Mouse (Mus musculus) lung, postnatal 0 days (tissue): ENCODE data around the gene Lbr. TPM values are rescaled to one million over a fixed set of nuclear protein-coding genes. Genes with fewer than 3 reads are reported as not detected.

Experiments used
- ATAC-seq: fragments of 200-750 bp; cut with Nextera tagmentation; 2 replicates; pipeline ENCODE4 v1.8.0; 2017; ENCODE audit warnings: moderate library complexity
- DNase-seq: peaks from one replicate; pipeline ENCODE4 v3.0.0-alpha.2; 2016; ENCODE audit warnings: low spot score
- H3K27ac ChIP-seq: fragments of 300-500 bp; sonication (generic); 2 replicates; pipeline ENCODE4 v1.5.1; 2014; ENCODE audit warnings: antibody characterized with exemption, mild to moderate bottlenecking, low read length, mixed read lengths
- H3K27me3 ChIP-seq: fragments of 300-500 bp; sonication (generic); replicated peaks from 2 replicates; pipeline ENCODE4 v1.6.1; 2014; ENCODE audit warnings: low read length, mixed read lengths; ENCODE audit not compliant: insufficient read depth
- H3K36me3 ChIP-seq: fragments of 300-500 bp; sonication (generic); 2 replicates; pipeline ENCODE4 v1.6.1; 2014; ENCODE audit warnings: low read length, mixed read lengths; ENCODE audit not compliant: insufficient read depth
- H3K4me1 ChIP-seq: fragments of 300-500 bp; sonication (generic); 2 replicates; pipeline ENCODE4 v1.6.1; 2014; ENCODE audit warnings: antibody characterized with exemption, low read depth, low read length, mixed read lengths; ENCODE audit not compliant: insufficient read depth
- H3K4me2 ChIP-seq: fragments of 300-500 bp; sonication (generic); replicated peaks from 2 replicates; pipeline ENCODE4 v1.6.1; 2014; ENCODE audit warnings: low read depth, mild to moderate bottlenecking, low read length, moderate library complexity, mixed read lengths
- H3K4me3 ChIP-seq: fragments of 300-500 bp; sonication (generic); 2 replicates; pipeline ENCODE4 v1.5.1; 2014; ENCODE audit warnings: low read depth, low read length
- H3K9ac ChIP-seq: fragments of 300-500 bp; sonication (generic); replicated peaks from 2 replicates; pipeline ENCODE4 v1.6.1; 2014; ENCODE audit warnings: low read depth, mild to moderate bottlenecking
- H3K9me3 ChIP-seq: fragments of 300-500 bp; sonication (generic); 2 replicates; pipeline ENCODE4 v1.6.1; 2016; ENCODE audit warnings: low read length, mixed read lengths
- CTCF ChIP-seq: IDR thresholded peaks from 2 replicates; pipeline ENCODE4 v1.5.1; 2016; ENCODE audit warnings: antibody characterized with exemption, mild to moderate bottlenecking
- EP300 ChIP-seq: IDR thresholded peaks from 2 replicates; pipeline ENCODE4 v1.6.1; 2016; ENCODE audit warnings: antibody characterized with exemption, mild to moderate bottlenecking, control low read depth
- WGBS: fragments of 180-500 bp; shearing (Covaris S2); extraction: QIAGEN DNeasy Blood & Tissue Kit; methylation state at CpG from one replicate; pipeline ENCODE4 v1.1.7; 2014; 5-methylcytosine and 5-hydroxymethylcytosine counted together
- polyA plus RNA-seq: library from polyadenylated mRNA; unstranded; fragments of >200 nt; fragmentation: Nextera tagmentation; extraction: Ambion mirVana; gene quantifications from 2 replicates; pipeline ENCODE4 v1.2.1, GENCODE M21; 2015

The Lbr gene
- polyA plus RNA-seq = 51.7 and 54.3 TPM in 2 replicates

DNA sequence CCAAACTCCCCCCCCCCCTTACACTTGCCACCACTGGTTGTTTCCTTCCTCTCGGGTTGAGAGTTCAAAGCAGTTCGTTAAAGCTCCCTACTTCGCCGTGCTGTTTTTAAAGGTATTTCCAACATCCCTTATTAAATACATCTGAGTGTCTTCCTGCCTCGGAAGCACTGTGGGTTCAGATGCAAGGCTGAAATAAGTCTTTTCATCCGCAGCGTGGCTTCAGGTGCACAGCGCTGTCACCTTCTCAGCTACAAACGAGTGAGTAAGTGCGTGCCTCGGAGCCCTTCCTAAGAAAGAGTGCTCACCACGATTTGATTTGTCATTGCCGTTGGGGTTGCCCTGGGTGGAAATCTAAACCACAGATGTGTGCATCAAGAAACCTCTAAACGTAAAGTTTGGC lies at the start of gene Lbr:
TSS of gene Lbr (minus strand) at position 266 of the 400 bp plus-strand sequence.
- H3K4me3 ChIP-seq = peak within 1 kb of the TSS; percentile 85
- H3K4me2 ChIP-seq = peak within 1 kb of the TSS; percentile 88
- H3K9me3 ChIP-seq = no peaks in the 10 kb centered on the region
- H3K27ac ChIP-seq = peak within 1 kb of the TSS; percentile 99
- ATAC-seq = no peak
- H3K36me3 ChIP-seq = no peaks in the 10 kb centered on the region
- peaks cover 18% of the 10 kb centered on the region; the same call in 1 of the 2 replicates for H3K4me1 ChIP-seq
- DNase-seq = peak; percentile 37
- under 1% methylated on average over 14 of the region's 14 CpGs for WGBS
- TF ChIP-seq EP300 (no peak), CTCF (no peak)
- no peaks in the 10 kb centered on the region for H3K27me3 ChIP-seq
- peak within 1 kb of the TSS; percentile 92 for H3K9ac ChIP-seq

DNA sequence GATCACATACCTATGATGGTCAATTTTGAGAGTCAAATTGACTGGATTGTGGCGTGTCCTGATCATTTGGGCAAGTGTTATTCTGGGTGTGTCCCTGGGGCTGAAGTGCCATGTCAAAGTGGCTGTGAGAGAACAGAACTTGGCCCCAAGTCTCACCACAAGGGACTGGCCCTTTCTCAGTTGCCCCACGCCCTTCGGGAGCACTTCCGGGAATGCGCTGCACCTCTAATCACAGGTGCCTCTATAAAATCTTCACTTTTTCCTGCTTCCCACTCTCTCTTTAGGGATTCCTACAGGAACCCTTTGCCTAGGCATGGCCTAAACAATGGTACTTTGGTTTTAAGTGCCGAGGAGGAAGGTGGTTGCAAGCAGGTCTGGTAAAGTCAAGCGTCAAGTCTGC lies 46.8 kb upstream of the Lbr start:
- H3K9me3 ChIP-seq = no peaks in the 10 kb centered on the region
- ATAC-seq (no peak), DNase-seq (no peak)
- H3K36me3 ChIP-seq = no peaks in the 10 kb centered on the region
- no peak overlapping the region for H3K4me2 ChIP-seq
- no peaks in the 10 kb centered on the region for H3K4me1 ChIP-seq
- H3K9ac ChIP-seq = no peak overlapping the region
- TF ChIP-seq EP300 (no peak), CTCF (no peak)
- no peaks in the 10 kb centered on the region for H3K27me3 ChIP-seq
- WGBS = 63% methylated on average over 7 of the region's 7 CpGs
- no peak overlapping the region for H3K27ac ChIP-seq
- H3K4me3 ChIP-seq = no peak overlapping the region

DNA sequence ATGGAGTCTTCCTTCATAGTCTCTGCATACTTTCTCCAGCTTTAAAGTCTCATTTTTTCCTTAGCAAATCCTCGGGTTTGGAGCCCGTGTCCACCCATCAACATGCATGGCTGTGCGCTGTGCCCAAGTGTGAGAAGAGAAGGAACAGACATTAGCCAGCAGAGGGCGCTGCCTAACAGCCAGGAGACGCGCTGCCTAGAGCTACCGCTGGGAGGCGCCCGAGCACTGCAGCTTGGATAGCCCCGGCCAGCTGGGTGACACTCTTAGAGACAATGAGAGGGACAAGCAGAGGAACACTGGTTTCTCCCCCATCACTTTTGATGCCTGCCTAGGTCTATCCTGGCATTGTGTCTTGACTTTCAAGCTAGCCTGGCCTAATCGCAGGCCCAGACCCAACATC lies 46.0 kb upstream of the Lbr start:
- H3K27me3 ChIP-seq = no peaks in the 10 kb centered on the region
- 3% methylated on average over 11 of the region's 11 CpGs for WGBS
- no peaks in the 10 kb centered on the region for H3K36me3 ChIP-seq
- H3K4me1 ChIP-seq = no peaks in the 10 kb centered on the region
- H3K4me2 ChIP-seq = no peak overlapping the region
- H3K9me3 ChIP-seq = no peaks in the 10 kb centered on the region
- H3K27ac ChIP-seq = no peak overlapping the region
- no peak overlapping the region for H3K4me3 ChIP-seq
- peak; percentile 84 for ATAC-seq
- TF ChIP-seq EP300 = no peak
- peak; percentile 100 for TF ChIP-seq CTCF
- H3K9ac ChIP-seq = no peak overlapping the region
- DNase-seq = peak; percentile 86

DNA sequence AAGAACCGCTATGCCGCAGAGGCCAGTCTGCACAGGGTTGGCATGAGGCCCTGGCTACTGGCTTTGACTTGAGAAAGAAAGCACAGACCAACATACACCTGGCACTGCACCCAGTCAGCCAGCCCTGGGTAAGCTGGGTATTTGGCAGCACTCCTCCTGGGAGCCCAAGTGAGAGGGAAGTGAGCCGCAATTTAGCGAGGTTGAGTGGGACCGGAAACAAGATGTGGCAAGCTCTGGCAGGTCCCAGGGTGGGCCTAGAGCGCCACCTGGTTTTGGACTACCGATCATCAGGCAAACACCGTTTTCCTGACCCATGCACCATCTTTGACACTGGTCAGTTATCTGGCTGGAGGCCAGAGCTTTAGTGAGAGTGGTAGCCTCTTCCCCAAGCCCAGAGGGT lies 38.7 kb upstream of the Lbr start:
- no peak overlapping the region for H3K4me3 ChIP-seq

DNA sequence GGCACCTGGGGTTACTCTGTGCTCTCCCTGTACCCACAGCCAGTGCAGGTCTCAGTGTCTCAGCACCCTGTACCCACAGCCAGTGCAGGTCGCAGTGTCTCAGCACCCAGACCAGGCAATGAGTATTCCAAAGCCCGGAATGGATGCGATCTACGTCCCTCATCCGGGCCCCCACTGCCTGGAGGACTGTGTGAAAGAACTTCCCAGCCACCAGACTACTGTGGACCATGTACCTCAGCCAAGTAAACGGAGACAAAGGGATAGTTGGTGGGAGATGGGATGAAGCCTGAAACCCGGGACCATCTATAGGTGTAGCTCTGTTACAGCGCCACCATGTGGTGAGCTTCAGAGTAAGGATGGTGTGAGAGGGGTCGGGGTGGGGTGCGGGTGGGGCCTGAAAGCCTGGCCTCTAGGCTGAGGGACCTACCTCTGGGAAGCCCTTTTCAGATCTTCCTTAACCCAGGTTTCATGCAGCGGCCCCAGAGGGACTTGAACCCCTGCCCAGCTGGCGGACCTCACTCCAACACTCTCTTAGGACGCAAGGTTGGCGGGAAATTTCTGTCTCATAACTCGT lies 38.0 kb upstream of the Lbr start:
- no peak; the same call in 1 of the 2 replicates for ATAC-seq
- TF ChIP-seq EP300 (no peak), CTCF (peak; percentile 57)
- Histone ChIP-seq H3K4me1 (no peaks in the 10 kb centered on the region), H3K27ac (no peak overlapping the region), H3K36me3 (no peaks in the 10 kb centered on the region), H3K9me3 (no peaks in the 10 kb centered on the region), H3K9ac (no peak overlapping the region), H3K4me2 (no peak overlapping the region), H3K4me3 (no peak overlapping the region), H3K27me3 (no peaks in the 10 kb centered on the region)
- WGBS = 50% methylated on average over 15 of the region's 15 CpGs
- DNase-seq = peak; percentile 20

More for the DNA sequence above, 38.7 kb upstream of the Lbr start:
- no peak overlapping the region for H3K9ac ChIP-seq
- H3K27me3 ChIP-seq = no peaks in the 10 kb centered on the region
- DNase-seq (peak; percentile 91), ATAC-seq (peak; percentile 88)
- H3K36me3 ChIP-seq = no peaks in the 10 kb centered on the region
- H3K27ac ChIP-seq = no peak overlapping the region
- 18% methylated on average over 8 of the region's 8 CpGs for WGBS
- H3K4me2 ChIP-seq = no peak overlapping the region
- no peaks in the 10 kb centered on the region for H3K4me1 ChIP-seq
- no peaks in the 10 kb centered on the region for H3K9me3 ChIP-seq
- TF ChIP-seq EP300 (no peak), CTCF (peak; percentile 91)

DNA sequence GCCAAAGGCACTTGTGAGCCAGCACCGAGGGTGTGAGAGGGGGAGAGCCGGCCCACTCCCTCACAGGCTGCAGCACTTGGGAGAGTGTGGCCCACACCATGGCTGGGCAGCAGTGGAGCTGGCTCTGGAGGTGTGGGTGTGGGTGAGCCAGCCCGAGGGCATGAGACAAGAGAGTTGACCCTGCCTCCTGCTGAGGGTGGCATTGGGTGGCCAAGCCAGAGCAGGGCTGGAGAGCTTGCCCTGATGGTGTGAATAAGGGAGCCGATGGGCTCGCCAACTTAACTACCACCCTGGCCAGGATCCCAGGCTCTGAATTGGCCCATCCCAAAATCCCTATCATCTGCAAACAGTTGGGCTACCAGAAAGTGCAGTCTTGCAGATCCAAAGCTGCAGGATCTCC lies 35.6 kb upstream of the Lbr start:
- Histone ChIP-seq H3K9me3 (no peaks in the 10 kb centered on the region), H3K36me3 (no peaks in the 10 kb centered on the region), H3K27ac (no peak overlapping the region), H3K9ac (no peak overlapping the region), H3K4me3 (no peak overlapping the region), H3K27me3 (no peaks in the 10 kb centered on the region), H3K4me1 (no peaks in the 10 kb centered on the region), H3K4me2 (no peak overlapping the region)
- 63% methylated on average over 5 of the region's 5 CpGs for WGBS
- ATAC-seq (no peak), DNase-seq (no peak)
- TF ChIP-seq EP300 (no peak), CTCF (no peak)

DNA sequence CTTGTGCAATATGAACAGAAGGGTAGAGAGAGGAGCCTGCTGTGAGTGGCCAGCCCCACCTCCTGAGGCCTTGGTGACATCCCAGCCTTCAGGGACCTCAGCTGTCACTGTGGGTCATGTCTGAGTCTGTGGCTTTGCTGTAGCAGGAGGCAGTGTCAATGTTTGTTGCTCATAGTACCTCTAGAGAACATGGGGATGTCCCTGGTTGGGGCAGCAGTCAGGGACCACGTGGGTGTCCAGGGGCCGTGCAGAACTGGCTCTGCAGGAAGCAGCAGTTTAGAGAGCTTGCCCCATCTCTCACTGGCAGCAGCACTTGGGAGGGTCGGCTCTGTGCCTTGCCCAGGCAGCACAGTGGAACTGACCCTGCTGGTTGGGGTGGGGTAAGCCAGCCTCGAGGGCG lies 34.2 kb upstream of the Lbr start:
- H3K27me3 ChIP-seq = no peaks in the 10 kb centered on the region

More for the DNA sequence above, 34.2 kb upstream of the Lbr start:
- H3K36me3 ChIP-seq = no peaks in the 10 kb centered on the region
- TF ChIP-seq CTCF = no peak
- no peak for TF ChIP-seq EP300
- no peak overlapping the region for H3K27ac ChIP-seq
- H3K4me2 ChIP-seq = no peak overlapping the region
- DNase-seq (no peak), ATAC-seq (peak; percentile 16; the same call in 1 of the 2 replicates)
- 25% methylated on average over 5 of the region's 5 CpGs for WGBS
- no peaks in the 10 kb centered on the region for H3K4me1 ChIP-seq
- no peaks in the 10 kb centered on the region for H3K9me3 ChIP-seq
- no peak overlapping the region for H3K4me3 ChIP-seq
- H3K9ac ChIP-seq = no peak overlapping the region
